Mouse (Mus musculus) layer of hippocampus, postnatal 36 days (tissue): ENCODE measurements around the gene Babam2. TPM values are rescaled to one million over a fixed set of nuclear protein-coding genes. Genes with fewer than 3 reads are reported as not detected.
"Not testable (repeated sequence)": the region's sequence is repeated elsewhere in the genome, so short reads cannot be mapped to it uniquely, and the experiment has no call there.

Experiments used
- DNase-seq, 2 experiments: peaks; one replicate each; pipeline ENCODE4 v3.0.0; 2022
- total RNA-seq, 2 experiments: library from RNA; stranded (reverse); gene quantifications; 2 replicates each; pipeline ENCODE4 v1.2.3; 2021

Gene Babam2
- total RNA-seq, 2 experiments from 2014 or later, result 38.2 to 50.1 TPM

DNA sequence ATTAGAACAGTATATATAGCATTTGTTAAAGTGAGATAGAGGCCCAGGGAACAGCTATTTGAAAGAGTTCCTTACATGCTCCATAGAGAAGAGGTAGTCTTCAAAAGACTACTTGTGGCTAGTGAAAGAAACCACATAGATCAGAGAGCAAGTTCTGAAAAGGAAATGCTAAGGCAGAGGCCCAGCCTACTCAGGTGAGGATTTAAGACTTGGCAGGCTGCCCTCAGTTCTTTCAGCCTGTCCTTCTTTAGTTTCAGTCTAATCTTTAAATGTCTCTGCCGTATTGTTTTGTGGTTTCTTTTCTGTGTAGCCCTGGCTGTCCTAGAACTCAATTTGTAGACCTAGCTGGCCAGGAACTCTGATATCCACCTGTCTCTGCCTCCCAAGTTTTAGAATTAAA, 134.1 kb downstream of the Babam2 start:
- no peak for DNase-seq

DNA sequence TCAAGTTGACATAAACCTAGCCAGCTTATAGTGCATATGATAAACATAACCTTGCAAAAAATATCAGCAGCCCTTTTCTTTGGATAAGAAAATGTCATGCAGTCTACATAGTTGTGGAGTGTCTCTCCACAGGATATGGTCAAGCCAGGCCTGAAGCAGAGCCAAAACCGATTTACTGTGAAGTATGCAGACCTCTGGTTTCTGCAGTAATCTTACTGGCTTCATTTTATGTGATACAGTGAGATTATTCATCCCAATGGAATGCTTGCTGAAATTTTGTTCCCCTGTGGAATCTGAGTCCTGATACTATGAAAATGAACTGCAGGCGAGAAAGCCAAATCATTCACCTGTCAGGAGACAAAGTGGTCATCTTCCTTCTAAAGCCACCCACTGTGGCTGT, 138.2 kb downstream of the Babam2 start:
- DNase-seq, result no peak

GRCm38 (mm10) chr5:31839973-31840372, 142.5 kb downstream of the Babam2 start:
- no peak for DNase-seq

- no peak for DNase-seq
Observed at GRCm38 (mm10) chr5:31840406-31840805, 142.9 kb downstream of the Babam2 start.

- no peak for DNase-seq
Observed at GRCm38 (mm10) chr5:31844856-31845255, 147.4 kb downstream of the Babam2 start.

GRCm38 (mm10) chr5:31846971-31847370, 149.5 kb downstream of the Babam2 start:
- no peak for DNase-seq

DNA sequence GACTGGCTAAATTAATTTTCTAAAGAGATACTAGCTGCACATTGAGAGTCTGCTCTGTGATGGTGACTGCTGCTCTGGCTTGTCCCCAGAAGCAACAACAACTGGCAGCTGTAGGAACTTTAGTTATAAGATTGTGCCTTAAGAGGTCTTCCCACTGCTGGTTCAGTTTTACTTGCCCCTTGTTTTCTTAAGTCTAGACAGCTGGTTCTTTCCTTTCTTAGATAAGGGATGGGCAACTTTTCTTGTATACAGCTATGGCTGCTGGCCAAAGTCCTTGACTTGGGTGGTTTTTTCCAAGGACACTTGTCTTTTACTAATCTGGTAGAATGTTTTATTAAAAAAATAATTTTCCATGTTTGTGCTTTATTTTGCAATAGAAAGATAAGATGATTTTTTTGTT, 151.5 kb downstream of the Babam2 start:
- DNase-seq, result no peak

DNA sequence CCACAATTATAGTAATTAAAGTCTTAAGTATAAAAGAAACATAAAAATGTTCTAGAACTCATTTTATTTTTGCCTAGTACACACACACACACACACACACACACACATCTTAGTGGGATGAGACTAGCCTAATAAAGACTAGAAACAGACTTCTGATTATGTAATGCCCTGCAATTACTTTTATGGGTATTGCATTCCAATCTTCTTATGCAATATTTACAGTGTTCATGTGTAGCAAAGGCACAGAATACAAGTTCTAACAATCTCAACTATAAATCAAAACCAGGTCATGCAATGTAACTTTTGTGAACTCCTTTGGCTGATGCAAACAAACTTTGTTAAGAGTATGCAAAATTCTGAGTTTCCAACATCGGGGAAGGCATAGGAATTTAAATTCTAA, 155.3 kb downstream of the Babam2 start:
- DNase-seq, result no peak

DNA sequence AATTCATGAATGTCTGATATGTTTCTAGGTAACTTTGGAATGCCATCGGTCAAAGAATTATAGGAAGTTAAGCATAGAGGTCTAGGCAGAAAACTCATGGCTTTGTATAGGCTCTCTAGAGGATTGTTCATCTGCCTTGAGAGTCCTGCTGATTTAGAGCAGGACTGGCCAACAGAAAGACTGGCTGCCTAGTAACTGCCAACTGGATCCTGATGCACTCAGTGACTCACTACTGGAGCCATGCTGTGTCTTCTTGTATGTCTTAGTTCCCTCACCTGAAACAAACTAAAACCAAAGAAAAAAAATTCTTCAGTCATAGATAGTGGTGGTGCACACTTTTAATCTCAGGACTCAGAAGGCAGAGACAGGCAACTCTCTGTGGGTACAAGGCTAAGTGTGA, 156.3 kb downstream of the Babam2 start:
- no peak for DNase-seq

DNA sequence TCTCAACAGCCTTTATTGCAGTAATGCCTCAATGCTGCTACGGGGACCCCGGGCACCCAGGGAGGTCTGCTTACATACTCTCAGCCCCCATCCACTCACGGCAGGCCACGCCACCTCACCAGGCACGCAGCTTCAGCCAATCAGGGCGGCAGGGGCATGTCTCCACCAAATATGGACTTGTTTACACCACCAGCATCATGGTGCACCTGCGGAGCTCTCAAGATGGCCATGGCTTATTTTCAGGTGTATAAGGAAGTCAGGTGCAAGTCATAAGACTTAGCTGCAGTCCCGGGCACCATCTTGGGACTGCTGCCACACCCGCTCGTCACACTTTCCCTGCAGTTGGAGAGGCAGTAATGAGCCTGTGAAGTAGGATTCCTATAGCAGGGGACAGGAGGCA, 161.4 kb downstream of the Babam2 start:
- not testable (repeated sequence) for DNase-seq

GRCm38 (mm10) chr5:31860426-31860825, 162.9 kb downstream of the Babam2 start:
- no peak for DNase-seq

DNA sequence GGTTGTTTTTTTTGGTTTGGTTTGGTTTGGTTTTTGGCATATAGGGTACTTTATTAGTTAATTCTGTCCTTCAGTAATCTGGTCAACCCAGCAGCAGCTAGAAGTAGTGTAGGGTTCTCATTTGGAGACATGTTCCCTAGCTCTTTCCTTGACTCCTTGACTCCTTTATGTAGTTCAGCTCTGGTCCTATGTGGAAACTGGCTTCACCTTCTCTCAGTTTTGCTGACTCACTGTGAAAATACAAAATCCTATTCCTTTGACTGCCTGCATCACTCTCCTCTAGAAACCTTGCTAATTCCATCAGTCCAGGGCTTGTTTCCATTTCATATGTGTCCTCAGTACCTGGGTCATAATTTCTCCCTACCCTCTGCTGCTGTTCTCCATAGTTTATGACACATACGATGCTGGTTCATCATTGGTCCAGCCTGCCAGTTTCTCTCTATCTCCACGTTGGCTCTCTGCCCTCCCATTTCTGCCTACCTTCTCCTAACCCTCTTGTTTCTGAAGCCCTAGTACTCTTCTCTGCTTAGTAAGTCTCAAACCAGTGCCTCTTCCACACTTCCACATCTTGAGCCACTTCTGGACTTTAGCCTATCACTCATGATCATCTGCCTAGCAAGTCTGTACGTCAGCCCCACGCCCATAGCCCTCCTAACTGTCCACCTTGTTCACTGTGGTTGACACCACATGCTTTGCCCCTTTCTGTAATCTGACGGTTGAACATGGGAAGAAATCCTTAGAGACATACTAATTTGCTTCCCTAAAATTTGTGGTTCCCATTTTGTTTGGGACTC, 163.5 kb downstream of the Babam2 start:
- no peak for DNase-seq

DNA sequence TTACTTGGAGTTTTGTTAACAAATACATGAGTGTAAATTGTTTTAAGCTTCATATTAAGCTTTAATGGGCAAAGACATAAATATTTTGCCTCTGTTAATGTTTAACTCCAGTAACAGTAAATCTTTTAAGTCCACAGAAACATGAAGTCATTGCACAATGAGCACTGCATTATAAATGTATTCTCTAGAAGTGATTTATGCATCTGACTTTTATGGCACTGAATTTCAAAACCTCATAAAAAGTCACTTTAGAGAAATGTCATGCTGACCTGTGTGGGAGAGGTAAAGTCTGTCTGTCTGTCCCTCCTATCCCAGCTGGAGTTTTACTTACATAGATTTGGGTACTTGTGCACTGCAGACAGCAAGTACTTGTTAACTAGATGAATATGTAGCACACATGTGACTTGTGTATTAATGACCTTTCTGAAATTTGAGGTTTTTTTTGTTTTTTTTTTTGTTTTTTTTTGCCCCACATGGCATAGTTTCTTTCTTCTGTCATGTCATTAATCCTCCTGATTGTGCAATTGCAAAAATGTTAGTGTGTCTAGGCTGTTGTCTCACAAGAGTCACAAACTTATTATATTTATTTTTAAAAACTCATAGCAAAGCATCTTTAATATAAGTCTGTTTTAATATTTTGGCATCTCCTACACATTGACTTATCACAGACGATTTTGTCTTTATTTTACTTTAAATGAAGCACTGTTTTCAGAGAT, 165.4 kb downstream of the Babam2 start:
- no peak for DNase-seq

DNA sequence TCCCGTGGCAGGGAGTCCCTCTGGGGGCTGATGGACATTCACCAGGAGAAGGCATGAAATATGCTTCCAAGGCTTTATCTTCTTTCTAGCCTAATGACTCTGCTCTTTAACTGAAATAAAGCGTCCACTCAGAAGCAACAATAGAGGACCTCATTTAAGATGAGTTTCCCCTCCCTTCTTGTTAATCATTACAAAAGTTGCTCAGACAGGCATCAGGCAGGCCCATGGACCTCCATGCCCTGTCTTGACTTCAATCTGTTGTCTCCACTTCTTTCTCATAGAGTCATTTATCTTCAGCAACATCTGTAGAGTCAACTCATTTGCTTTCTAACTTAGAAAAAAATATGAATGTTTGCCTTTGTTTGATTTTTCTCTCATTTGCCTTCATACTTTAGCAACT, 166.6 kb downstream of the Babam2 start:
- no peak for DNase-seq

DNA sequence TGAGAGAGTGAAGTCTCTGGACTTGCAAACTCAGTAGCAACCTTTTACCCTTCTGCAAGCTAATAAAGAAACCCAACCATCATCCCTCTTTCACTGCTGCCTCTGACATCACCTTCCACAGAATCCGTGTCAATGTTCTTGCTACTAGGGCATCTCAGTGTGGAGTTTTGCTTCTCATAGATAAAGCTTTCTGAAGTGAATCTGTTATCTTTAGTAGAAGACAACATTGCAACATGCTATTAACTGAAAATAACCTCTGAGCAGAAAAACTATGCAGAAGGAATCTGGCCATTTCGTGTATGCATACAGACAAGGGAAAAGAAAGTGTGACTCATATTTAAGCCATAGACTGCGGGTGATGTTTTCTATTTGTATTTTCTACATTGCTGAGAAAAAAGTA, 168.6 kb downstream of the Babam2 start:
- DNase-seq, result no peak

GRCm38 (mm10) chr5:31870856-31871520, 173.5 kb downstream of the Babam2 start:
- DNase-seq, result no peak

- DNase-seq, result no peak
Observed at GRCm38 (mm10) chr5:31873328-31873727, 175.8 kb downstream of the Babam2 start.

- DNase-seq, result no peak
Observed at GRCm38 (mm10) chr5:31874543-31874942, 177.1 kb downstream of the Babam2 start.

- DNase-seq, result no peak
Observed at GRCm38 (mm10) chr5:31875443-31875842, 178.0 kb downstream of the Babam2 start.

GRCm38 (mm10) chr5:31876216-31876974, 178.9 kb downstream of the Babam2 start:
- DNase-seq, result no peak

- DNase-seq, result no peak
Observed at GRCm38 (mm10) chr5:31880457-31880856, 183.0 kb downstream of the Babam2 start.

- no peak for DNase-seq
Observed at GRCm38 (mm10) chr5:31882297-31882696, 184.8 kb downstream of the Babam2 start.

DNA sequence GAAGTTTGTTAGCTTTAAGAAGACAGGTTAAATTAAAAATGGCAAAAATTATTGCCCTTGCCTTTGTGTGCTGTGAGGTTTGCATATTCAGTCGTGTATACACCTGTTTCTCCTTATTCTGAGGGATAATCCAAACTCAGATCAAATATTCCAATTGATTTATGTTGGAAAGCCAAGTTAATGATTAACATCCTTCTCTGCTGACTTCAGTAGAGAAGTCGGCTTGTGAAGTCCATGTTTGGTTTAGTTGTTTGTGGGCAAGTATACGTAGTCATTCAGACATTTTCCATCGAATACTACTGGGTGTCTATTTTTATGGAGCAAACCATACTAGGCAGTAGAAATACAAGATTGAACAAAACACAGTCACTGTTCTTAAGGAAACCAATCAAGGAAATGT, 187.5 kb downstream of the Babam2 start:
- DNase-seq, result no peak
